ENCODE assay signal across 8 mouse cellular contexts in the genomic region with DNA sequence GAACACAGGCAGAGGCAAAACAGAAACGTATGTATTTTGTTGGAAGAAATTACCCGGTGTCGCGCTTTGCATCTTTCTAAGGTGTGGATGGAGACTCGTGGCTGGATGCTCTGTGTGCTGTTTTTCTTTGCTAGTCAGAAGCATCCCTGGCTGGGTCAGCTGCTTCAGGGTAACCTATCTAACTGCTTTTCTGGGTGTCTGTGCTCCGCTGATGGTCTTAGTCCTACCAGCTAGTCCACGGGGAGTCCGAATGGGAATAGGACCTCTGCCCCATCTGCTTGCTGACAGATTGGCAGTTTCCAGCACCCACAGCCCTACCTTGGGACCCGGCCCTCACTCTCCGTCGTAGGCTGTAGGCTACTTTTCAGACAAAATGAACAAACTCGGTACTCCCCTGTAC. TPM values are rescaled to one million over a fixed set of nuclear protein-coding genes. Genes with fewer than 3 reads are reported as not detected.
DNase-seq lines count a peak whose midpoint lies in the region; ATAC-seq and TF ChIP-seq lines count a peak whose summit lies in the region.

No protein-coding gene starts in this region.

- peak overlapping the region; percentile 58 for H3K4me3 ChIP-seq in kidney, postnatal 0 days (replicated peaks; ENCODE audit: low read depth, low read length)
- peak overlapping the region; percentile 79 for H3K4me3 ChIP-seq in embryonic facial prominence, embryonic 10.5 days
- H3K4me3 ChIP-seq in hindbrain, embryonic 14.5 days (replicated peaks; ENCODE audit: low read length), result peak overlapping the region; percentile 72
- H3K4me3 ChIP-seq in midbrain, embryonic 16.5 days (ENCODE audit: low read depth, low read length), result peak overlapping the region; percentile 86

- no peak for TF ChIP-seq CTCF in kidney, postnatal 0 days (IDR thresholded peaks at IDR 0.05; ENCODE audit: low read depth)

- peaks cover 5% of the 10 kb centered on the region; the same call in 1 of the 2 replicates for H3K4me1 ChIP-seq in kidney, postnatal 0 days (replicated peaks; ENCODE audit: insufficient read depth, low read length)
- H3K4me1 ChIP-seq in embryonic facial prominence, embryonic 10.5 days, result peaks cover 30% of the 10 kb centered on the region
- peaks cover 49% of the 10 kb centered on the region for H3K4me1 ChIP-seq in hindbrain, embryonic 14.5 days (replicated peaks; ENCODE audit: control insufficient read depth, insufficient read depth, low read length)
- H3K4me1 ChIP-seq in midbrain, embryonic 16.5 days (ENCODE audit: control insufficient read depth, insufficient read depth, low read length), result peaks cover 33% of the 10 kb centered on the region

- no peak for DNase-seq in kidney, postnatal 0 days (ENCODE audit: low spot score)
- DNase-seq in kidney, postnatal 10 days, result no peak
- DNase-seq in embryonic facial prominence, embryonic 10.5 days (ENCODE audit: low spot score), result no peak
- DNase-seq in hindbrain, embryonic 14.5 days (ENCODE audit: low spot score), result no peak
- no peak for DNase-seq in urinary bladder, postnatal 14 days (ENCODE audit: low spot score)
- no peak for DNase-seq in B cell, adult 2 months
- DNase-seq in adrenal gland, postnatal 36 days, result no peak

- no peak overlapping the region for H3K9ac ChIP-seq in kidney, postnatal 0 days (ENCODE audit: low read depth, low read length)
- H3K9ac ChIP-seq in hindbrain, embryonic 14.5 days, result peak overlapping the region; percentile 79
- H3K9ac ChIP-seq in midbrain, embryonic 16.5 days (ENCODE audit: low read depth, low read length), result peak overlapping the region; percentile 93

- 31% methylated on average over 12 of the region's 12 CpGs for WGBS in kidney, postnatal 0 days
- WGBS in embryonic facial prominence, embryonic 10.5 days, result 33% methylated on average over 12 of the region's 12 CpGs
- 13% methylated on average over 12 of the region's 12 CpGs for WGBS in hindbrain, embryonic 14.5 days
- WGBS in midbrain, embryonic 16.5 days, result 8% methylated on average over 12 of the region's 12 CpGs

- no peaks in the 10 kb centered on the region for H3K36me3 ChIP-seq in kidney, postnatal 0 days (ENCODE audit: insufficient read depth, low read length)
- H3K36me3 ChIP-seq in embryonic facial prominence, embryonic 10.5 days (replicated peaks), result no peaks in the 10 kb centered on the region
- H3K36me3 ChIP-seq in hindbrain, embryonic 14.5 days (replicated peaks; ENCODE audit: control insufficient read depth, insufficient read depth), result no peaks in the 10 kb centered on the region
- H3K36me3 ChIP-seq in midbrain, embryonic 16.5 days (ENCODE audit: control insufficient read depth, insufficient read depth, low read length), result no peaks in the 10 kb centered on the region

- peak overlapping the region; percentile 95 for H3K4me2 ChIP-seq in kidney, postnatal 0 days (ENCODE audit: low read length)
- peak overlapping the region; percentile 81 for H3K4me2 ChIP-seq in hindbrain, embryonic 14.5 days (replicated peaks)
- peak overlapping the region; percentile 78 for H3K4me2 ChIP-seq in midbrain, embryonic 16.5 days (ENCODE audit: low read length)

- H3K27ac ChIP-seq in kidney, postnatal 0 days, result no peak overlapping the region
- H3K27ac ChIP-seq in embryonic facial prominence, embryonic 10.5 days (replicated peaks), result peak overlapping the region; percentile 85; the same call in 1 of the 2 replicates
- peak overlapping the region; percentile 73 for H3K27ac ChIP-seq in hindbrain, embryonic 14.5 days
- H3K27ac ChIP-seq in midbrain, embryonic 16.5 days (ENCODE audit: low read length), result peak overlapping the region; percentile 84

- no peaks in the 10 kb centered on the region for H3K9me3 ChIP-seq in kidney, postnatal 0 days (replicated peaks; ENCODE audit: low read length)
- H3K9me3 ChIP-seq in embryonic facial prominence, embryonic 10.5 days, result no peaks in the 10 kb centered on the region
- H3K9me3 ChIP-seq in hindbrain, embryonic 14.5 days (ENCODE audit: control insufficient read depth, low read length), result no peaks in the 10 kb centered on the region
- H3K9me3 ChIP-seq in midbrain, embryonic 16.5 days (replicated peaks; ENCODE audit: control insufficient read depth, low read length, poor library complexity, severe bottlenecking), result no peaks in the 10 kb centered on the region

- ATAC-seq in kidney, postnatal 0 days (replicated peaks; ENCODE audit: low FRiP score, low read depth), result no peak
- ATAC-seq in hindbrain, embryonic 14.5 days (ENCODE audit: low FRiP score), result no peak
- ATAC-seq in midbrain, embryonic 16.5 days, result no peak

- peaks cover 18% of the 10 kb centered on the region; the same call in 1 of the 2 replicates for H3K27me3 ChIP-seq in kidney, postnatal 0 days (ENCODE audit: insufficient read depth, low read length)
- peaks cover 44% of the 10 kb centered on the region for H3K27me3 ChIP-seq in embryonic facial prominence, embryonic 10.5 days (replicated peaks; ENCODE audit: low read depth, poor library complexity, severe bottlenecking)
- no peaks in the 10 kb centered on the region for H3K27me3 ChIP-seq in hindbrain, embryonic 14.5 days (ENCODE audit: control insufficient read depth, insufficient read depth, low read length)
- H3K27me3 ChIP-seq in midbrain, embryonic 16.5 days (ENCODE audit: control insufficient read depth, insufficient read depth, low read depth, low read length), result no peaks in the 10 kb centered on the region

RNA-seq across cellular contexts. Expression of a gene that starts 2.0 kb away (rescaled TPM):
- polyA plus RNA-seq in kidney, postnatal 0 days (2015; fragmentation: Nextera tagmentation; extraction: Ambion mirVana), result 20.4 and 21.0 TPM in 2 replicates
- 14.9 and 18.7 TPM in 2 replicates for polyA plus RNA-seq in embryonic facial prominence, embryonic 10.5 days (2016; fragmentation: Nextera tagmentation; extraction: Ambion mirVana)
- 55.1 and 61.2 TPM in 2 replicates for polyA plus RNA-seq in hindbrain, embryonic 14.5 days (2014; fragmentation: Nextera tagmentation; extraction: Ambion mirVana)
- polyA plus RNA-seq in midbrain, embryonic 16.5 days (2015; fragmentation: Nextera tagmentation; extraction: Ambion mirVana), result 75.3 and 86.3 TPM in 2 replicates
- 1 to 10 TPM; 5.0 to 7.4 TPM for total RNA-seq in adrenal gland, postnatal 36 days (2021)
